Mouse (Mus musculus): Measurements from ENCODE around the gene Iffo1.

Iffo1 gene

DNA sequence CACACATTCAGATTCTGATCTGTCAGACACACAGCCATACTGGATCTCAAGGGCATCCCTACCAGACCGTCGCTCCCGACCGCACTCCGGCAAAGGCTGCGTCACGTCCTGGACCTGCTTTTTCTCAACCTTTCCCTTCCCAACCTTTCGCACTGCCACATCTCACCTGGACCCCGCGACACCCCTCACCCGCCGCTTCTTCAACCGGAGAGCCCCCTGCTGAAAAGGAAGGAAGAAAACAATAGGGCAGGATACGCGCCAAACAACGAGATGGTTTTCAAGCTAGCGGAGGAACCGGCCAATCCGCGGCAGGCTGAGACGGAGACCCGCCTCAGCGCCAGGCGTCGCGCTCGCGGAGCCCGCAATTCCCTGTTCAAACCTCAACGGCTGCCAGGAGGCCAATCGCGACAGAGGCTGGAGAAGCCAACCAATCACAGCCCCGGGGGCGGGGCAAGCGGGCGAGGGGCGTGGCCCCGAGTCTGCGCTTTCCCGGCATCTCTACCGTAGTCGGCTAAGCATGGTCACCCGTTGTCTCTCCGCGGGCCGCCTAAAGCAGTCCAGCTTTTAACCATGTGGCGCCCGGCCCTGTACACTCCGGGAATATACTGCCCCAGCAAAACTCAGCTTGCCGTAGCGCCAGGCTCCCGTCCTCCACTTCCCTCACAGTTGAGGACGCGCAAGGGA is 46.4 kb downstream of the Iffo1 start, which contains the start of the genes Ncapd2 and Mrpl51:
Ncapd2 (minus strand) TSS at position 370 of the 684 bp plus-strand sequence.
Mrpl51 (plus strand) TSS at position 470 of the 684 bp plus-strand sequence.
- in situ Hi-C loops (cut with MboI, MseI) = loop anchor here (5.0 kb wide), 1 partner anchor 81 kb away; no protein-coding TSS in a partner anchor

DNA sequence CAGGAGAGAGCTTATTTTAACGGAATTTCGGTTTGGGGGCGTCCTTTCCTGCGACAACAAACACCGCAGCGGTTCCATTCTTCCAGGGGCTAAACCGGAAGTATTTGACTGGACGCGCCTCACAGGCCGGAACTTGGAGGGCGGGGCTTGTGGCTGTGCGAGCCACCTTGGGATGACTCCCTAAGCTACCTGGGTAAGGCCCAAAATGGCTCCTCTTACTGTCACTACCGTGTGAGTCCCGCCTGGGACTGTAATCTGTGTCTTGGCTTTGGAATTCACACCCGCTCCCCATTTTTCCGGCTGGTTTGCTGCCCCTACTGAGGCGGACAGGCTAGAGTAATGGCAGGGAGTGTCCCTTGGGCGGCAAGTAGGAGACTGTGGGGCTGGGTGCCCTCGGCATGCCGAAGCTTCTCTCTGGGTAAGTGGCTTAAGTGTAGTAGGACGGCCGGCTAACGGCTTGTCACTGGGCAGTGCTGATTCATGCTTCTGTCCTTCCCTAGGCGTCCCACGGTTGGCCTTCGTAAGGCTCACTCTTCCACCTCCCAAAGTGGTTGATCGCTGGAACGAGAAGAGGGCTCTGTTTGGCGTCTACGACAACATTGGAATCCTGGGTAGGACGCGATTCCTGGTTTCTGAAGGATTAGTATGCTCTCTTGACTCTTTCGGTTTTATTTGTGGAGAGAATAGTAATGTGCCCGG is 47.1 kb downstream of the Iffo1 start:
- in situ Hi-C loops (cut with MboI, MseI) = loop anchor here (5.0 kb wide), 1 partner anchor 80 kb away; no protein-coding TSS in a partner anchor

DNA sequence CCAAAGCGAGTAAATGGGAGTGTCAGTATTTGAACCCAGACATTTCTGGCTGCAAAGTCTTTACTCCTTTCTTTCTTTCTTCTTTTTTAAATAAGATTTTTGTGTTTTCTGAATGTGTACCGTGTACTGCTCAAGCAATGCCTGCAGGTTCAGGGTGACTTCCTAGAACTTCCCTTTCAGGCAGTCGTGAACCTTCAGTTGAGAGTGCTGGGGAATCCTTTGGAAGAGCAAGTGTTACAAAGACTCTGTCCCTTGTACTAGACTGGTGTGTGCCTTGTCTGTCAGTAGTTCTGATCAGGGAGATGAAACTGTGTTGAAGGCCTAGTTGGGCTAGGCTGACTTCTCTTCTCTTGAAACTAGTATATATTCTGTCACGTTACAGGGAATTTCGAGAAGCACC is 47.8 kb downstream of the Iffo1 start:
- in situ Hi-C loops (cut with MboI, MseI) = loop anchor here (5.0 kb wide), 1 partner anchor 79 kb away; no protein-coding TSS in a partner anchor

DNA sequence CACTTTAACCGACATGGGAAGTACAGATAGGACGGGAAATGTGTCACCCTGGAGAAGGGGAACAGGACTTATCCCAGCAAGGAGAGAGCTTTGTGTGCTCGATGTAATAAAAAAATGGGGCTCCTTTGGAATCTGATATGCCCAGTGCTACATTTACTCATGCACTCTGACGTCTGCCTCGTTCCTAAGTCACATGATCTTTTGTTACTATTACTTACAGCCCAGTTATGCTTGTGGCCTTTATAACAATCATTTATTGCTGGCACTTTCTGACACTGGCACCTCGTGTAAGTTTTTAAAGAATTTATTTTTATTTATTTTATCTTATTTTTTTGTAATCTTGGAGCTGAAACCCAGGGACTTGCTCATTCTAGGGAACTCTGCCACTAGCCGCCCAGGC is 48.3 kb downstream of the Iffo1 start:
- in situ Hi-C loops (cut with MboI, MseI) = loop anchor here (5.0 kb wide), 1 partner anchor 79 kb away; no protein-coding TSS in a partner anchor

DNA sequence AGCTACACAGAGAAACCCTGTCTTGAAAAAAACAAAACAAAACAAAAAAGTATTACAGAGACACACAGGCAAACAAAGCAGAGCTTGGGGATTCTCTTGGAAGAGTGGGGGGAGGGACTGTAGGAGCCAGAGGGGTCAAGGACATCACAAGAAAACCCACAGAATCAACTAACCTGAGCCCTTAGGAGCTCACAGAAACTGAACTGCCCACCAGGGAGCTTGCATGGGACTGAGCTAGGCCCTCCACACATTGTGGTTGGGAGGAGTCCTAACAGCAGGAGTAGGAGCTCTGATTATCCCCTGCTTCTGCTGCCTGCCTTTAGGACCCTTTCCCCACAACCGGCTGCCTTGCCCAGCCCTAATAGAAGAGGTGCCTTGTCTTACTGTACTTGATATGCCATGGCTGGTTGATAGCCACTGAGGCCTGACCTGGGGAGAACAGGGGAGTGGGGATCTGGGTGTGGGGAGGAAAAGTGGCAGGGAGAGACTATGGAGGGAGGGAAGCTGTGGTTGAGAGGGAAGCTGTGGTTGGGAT is 50.6 kb downstream of the Iffo1 start:
- in situ Hi-C loops (cut with MboI, MseI) = no loop called here

DNA sequence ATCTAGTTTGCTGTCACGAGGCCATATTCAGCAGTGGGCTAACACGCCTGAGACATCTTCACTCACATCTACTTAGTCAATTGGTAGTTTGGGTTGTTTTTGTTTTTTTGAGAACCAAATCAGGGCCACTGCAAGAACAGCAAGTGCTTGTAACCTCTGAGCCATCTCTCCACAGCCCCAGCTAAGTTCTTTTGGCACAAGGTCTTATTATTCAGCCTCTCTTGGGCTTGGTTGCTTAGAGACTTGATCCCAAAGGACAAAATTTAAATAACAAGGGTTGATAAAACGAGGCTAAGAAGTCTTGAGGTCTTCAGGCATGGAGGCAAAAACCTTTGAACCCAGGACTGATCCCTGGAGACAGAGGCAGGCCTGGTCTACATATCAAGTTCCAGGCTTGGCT is 51.3 kb downstream of the Iffo1 start:
- in situ Hi-C loops (cut with MboI, MseI) = no loop called here

DNA sequence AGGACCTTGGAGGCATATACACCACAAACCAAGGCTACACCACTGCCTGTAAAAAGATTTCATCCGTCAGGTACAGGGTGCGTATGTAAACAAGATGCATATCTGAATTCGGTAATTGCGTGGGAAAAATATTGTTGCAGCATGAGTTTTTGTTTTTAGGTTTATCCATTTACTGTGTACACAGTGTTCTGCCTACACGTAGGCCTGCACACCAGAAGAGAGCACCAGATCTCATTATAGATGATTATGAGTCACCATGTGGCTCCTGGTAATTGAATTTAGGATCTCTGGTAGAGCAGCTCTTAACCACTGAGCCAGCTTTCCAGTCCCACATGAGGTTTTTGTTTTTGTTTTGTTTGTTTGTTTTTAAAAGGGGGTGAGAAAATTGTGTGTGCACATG is 52.1 kb downstream of the Iffo1 start:
- in situ Hi-C loops (cut with MboI, MseI) = no loop called here

DNA sequence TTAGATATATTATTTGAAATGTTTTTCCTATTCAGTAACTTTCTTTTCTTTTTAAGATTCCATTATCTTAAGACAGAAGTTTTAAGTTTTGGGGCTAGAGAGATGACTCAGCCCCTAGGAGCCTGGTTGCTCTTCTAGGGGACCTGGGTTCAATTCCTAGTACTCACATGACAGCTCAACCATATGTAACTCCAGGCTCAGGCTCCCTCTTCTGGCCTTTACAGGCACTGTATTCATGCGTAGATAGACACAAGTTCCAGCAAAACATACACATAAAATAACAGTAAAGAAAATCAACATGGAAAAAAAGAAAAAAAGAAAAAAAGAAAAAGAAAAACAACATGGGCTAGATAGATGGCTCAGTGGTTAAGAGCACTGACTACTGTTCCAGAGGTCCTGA is 65.4 kb downstream of the Iffo1 start:
- in situ Hi-C loops (cut with MboI, MseI) = no loop called here

All from T-helper 1 cell (primary cell).